Mouse (Mus musculus): ENCODE measurements at regions not wholly inside any gene's neighbourhood (a gene's known extent, or its start where the extent isn't known, plus 50 kb on each side); places are given as distances from the start of the nearest gene placed in this dataset.

- no peak overlapping the region for H3K9ac ChIP-seq (ENCODE audit: low read length)
- no peaks in the 10 kb centered on the region for H3K9me3 ChIP-seq (ENCODE audit: control insufficient read depth, low read length)
- no peaks in the 10 kb centered on the region for H3K36me3 ChIP-seq (ENCODE audit: control insufficient read depth, insufficient read depth, low read length)
- H3K27ac ChIP-seq (ENCODE audit: low read depth, low read length), result no peak overlapping the region
- H3K4me1 ChIP-seq (ENCODE audit: control insufficient read depth, insufficient read depth, low read length), result no peaks in the 10 kb centered on the region
- H3K4me2 ChIP-seq, result no peak overlapping the region
- no peak for DNase-seq (ENCODE audit: low spot score, missing footprints)
- H3K4me3 ChIP-seq (ENCODE audit: low read depth, low read length), result no peak overlapping the region
- H3K27me3 ChIP-seq (ENCODE audit: control insufficient read depth, insufficient read depth, low read length), result no peaks in the 10 kb centered on the region
- no peak for ATAC-seq (ENCODE audit: low FRiP score)
- 67% methylated on average over 6 of the region's 6 CpGs for WGBS
Measured at GRCm38 (mm10) chr4:50025356-50025755, 179.8 kb upstream of the Grin3a start.

Measured in midbrain, embryonic 11.5 days (tissue).